8 mouse cellular contexts compared by ENCODE assay signal in genomic region chr2:164460745-164461551, GRCm38 (mm10). TPM values are rescaled to one million over a fixed set of nuclear protein-coding genes. Genes with fewer than 3 reads are reported as not detected.
DNase-seq lines count a peak whose midpoint lies in the region; ATAC-seq and TF ChIP-seq lines count a peak whose summit lies in the region.

Gene Gm20458, plus strand, starts transcription at chr2:164460967.

- peak; percentile 98 for ATAC-seq in heart, embryonic 15.5 days (replicated peaks; ENCODE audit: insufficient number of reproducible peaks, insufficient read depth, low FRiP score, low read depth)
- peak; percentile 98 for ATAC-seq in liver, embryonic 14.5 days (ENCODE audit: insufficient read depth)
- ATAC-seq in neural tube, embryonic 11.5 days (ENCODE audit: insufficient read depth, low FRiP score, low TSS enrichment): peak; percentile 96
- peak; percentile 93 for ATAC-seq in stomach, postnatal 0 days (ENCODE audit: low FRiP score, low TSS enrichment)

- WGBS in forebrain, embryonic 10.5 days: under 1% methylated on average over 73 of the region's 79 CpGs
- WGBS in heart, embryonic 15.5 days: under 1% methylated on average over 79 of the region's 79 CpGs
- WGBS in liver, embryonic 14.5 days (ENCODE audit: insufficient replicate concordance): under 1% methylated on average over 75 of the region's 79 CpGs
- WGBS in neural tube, embryonic 11.5 days: under 1% methylated on average over 68 of the region's 79 CpGs
- under 1% methylated on average over 77 of the region's 79 CpGs for WGBS in stomach, postnatal 0 days

- H3K4me1 ChIP-seq in forebrain, embryonic 10.5 days: peaks cover 39% of the 10 kb centered on the region
- peaks cover 18% of the 10 kb centered on the region for H3K4me1 ChIP-seq in heart, embryonic 15.5 days (replicated peaks)
- H3K4me1 ChIP-seq in liver, embryonic 14.5 days (replicated peaks; ENCODE audit: control insufficient read depth in 2 of 2, insufficient read depth in 2 of 2, low read length in 1 of 2): peaks cover 4 to 14% of the 10 kb centered on the region in 2 experiments
- peaks cover 12% of the 10 kb centered on the region for H3K4me1 ChIP-seq in neural tube, embryonic 11.5 days (ENCODE audit: control insufficient read depth, insufficient read depth, low read length)
- 0 out of 2 replicates have a peak, but pooled peaks cover 3% of the 10 kb centered on the region for H3K4me1 ChIP-seq in stomach, postnatal 0 days (replicated peaks; ENCODE audit: control insufficient read depth, insufficient read depth)

- H3K4me2 ChIP-seq in heart, embryonic 15.5 days: peak within 1 kb of the TSS; percentile 85
- H3K4me2 ChIP-seq in liver, embryonic 14.5 days (ENCODE audit: low read depth): peak within 1 kb of the TSS; percentile 73
- peak within 1 kb of the TSS; percentile 68 for H3K4me2 ChIP-seq in neural tube, embryonic 11.5 days (ENCODE audit: low read depth)
- peak within 1 kb of the TSS; percentile 82 for H3K4me2 ChIP-seq in stomach, postnatal 0 days (replicated peaks; ENCODE audit: low read depth)

- H3K36me3 ChIP-seq in forebrain, embryonic 10.5 days (replicated peaks): peaks cover 31% of the 10 kb centered on the region
- peaks cover 14% of the 10 kb centered on the region; the same call in 1 of the 2 replicates for H3K36me3 ChIP-seq in heart, embryonic 15.5 days
- peaks cover 8% of the 10 kb centered on the region for H3K36me3 ChIP-seq in liver, embryonic 14.5 days (replicated peaks; ENCODE audit: control insufficient read depth, insufficient read depth, low read depth)
- peaks cover 3% of the 10 kb centered on the region; the same call in 1 of the 2 replicates for H3K36me3 ChIP-seq in neural tube, embryonic 11.5 days (ENCODE audit: control insufficient read depth, insufficient read depth, low read length)
- H3K36me3 ChIP-seq in stomach, postnatal 0 days (ENCODE audit: control insufficient read depth, insufficient read depth, low read length): peaks cover 7% of the 10 kb centered on the region; the same call in 1 of the 2 replicates

- no peaks in the 10 kb centered on the region for H3K27me3 ChIP-seq in forebrain, embryonic 10.5 days (ENCODE audit: poor library complexity, severe bottlenecking)
- no peaks in the 10 kb centered on the region for H3K27me3 ChIP-seq in heart, embryonic 15.5 days
- H3K27me3 ChIP-seq in liver, embryonic 14.5 days (ENCODE audit: control insufficient read depth, insufficient read depth, low read length): no peaks in the 10 kb centered on the region
- no peaks in the 10 kb centered on the region for H3K27me3 ChIP-seq in neural tube, embryonic 11.5 days (ENCODE audit: control insufficient read depth, insufficient read depth, low read length)
- H3K27me3 ChIP-seq in stomach, postnatal 0 days (ENCODE audit: control insufficient read depth, insufficient read depth, low read length): no peaks in the 10 kb centered on the region

- DNase-seq in CD8-positive naive resting alpha-beta T cell, adult 2 months (ENCODE audit: low read depth in 2 of 2, low spot score in 2 of 2): peak; percentile 92 to 93
- DNase-seq in c-Kit-positive CD71-negative TER-119-negative erythroid progenitor cells, embryonic 14.5 days (ENCODE audit: low read depth): peak; percentile 96
- DNase-seq in forebrain, embryonic 10.5 days (ENCODE audit: extremely low spot score, low spot score): peak; percentile 97
- peak; percentile 97 to 99 for DNase-seq in kidney, postnatal 25 days
- DNase-seq in liver, embryonic 14.5 days (ENCODE audit: low read depth in 3 of 3, low spot score in 3 of 3): peak; percentile 92 to 93 (median 92)
- DNase-seq in neural tube, embryonic 11.5 days (ENCODE audit: low spot score): peak; percentile 95
- peak; percentile 96 for DNase-seq in stomach, postnatal 0 days (ENCODE audit: low spot score)

- peak; percentile 86 for TF ChIP-seq CTCF in liver, embryonic 14.5 days (IDR thresholded peaks at IDR 0.05; ENCODE audit: low read depth)
- peak; percentile 89 for TF ChIP-seq CTCF in stomach, postnatal 0 days (IDR thresholded peaks at IDR 0.05; ENCODE audit: low read depth)

- peak within 1 kb of the TSS; percentile 90 for H3K4me3 ChIP-seq in forebrain, embryonic 10.5 days
- peak within 1 kb of the TSS; percentile 92 for H3K4me3 ChIP-seq in heart, embryonic 15.5 days
- peak within 1 kb of the TSS; percentile 80 to 87 for H3K4me3 ChIP-seq in liver, embryonic 14.5 days (ENCODE audit: insufficient read depth in 1 of 2, low read depth in 2 of 2, low read length in 2 of 2)
- peak within 1 kb of the TSS; percentile 89 for H3K4me3 ChIP-seq in neural tube, embryonic 11.5 days (ENCODE audit: low read depth, low read length)
- peak within 1 kb of the TSS; percentile 85 for H3K4me3 ChIP-seq in stomach, postnatal 0 days (ENCODE audit: low read depth, low read length)

- TF ChIP-seq EP300 in liver, embryonic 14.5 days (IDR thresholded peaks at IDR 0.05; ENCODE audit: low read depth): no peak
- no peak for TF ChIP-seq EP300 in stomach, postnatal 0 days (optimal IDR thresholded peaks at IDR 0.05)

- H3K9ac ChIP-seq in heart, embryonic 15.5 days: peak within 1 kb of the TSS; percentile 83
- peak within 1 kb of the TSS; percentile 77 for H3K9ac ChIP-seq in liver, embryonic 14.5 days (replicated peaks)
- H3K9ac ChIP-seq in neural tube, embryonic 11.5 days (ENCODE audit: low read length): peak within 1 kb of the TSS; percentile 76
- peak within 1 kb of the TSS; percentile 81 for H3K9ac ChIP-seq in stomach, postnatal 0 days (ENCODE audit: low read length)

- H3K27ac ChIP-seq in forebrain, embryonic 10.5 days: peak within 1 kb of the TSS; percentile 93
- peak within 1 kb of the TSS; percentile 83 for H3K27ac ChIP-seq in heart, embryonic 15.5 days
- peak within 1 kb of the TSS; percentile 5; the same call in 1 of the 2 replicates for H3K27ac ChIP-seq in liver, embryonic 14.5 days
- peak within 1 kb of the TSS; percentile 82 for H3K27ac ChIP-seq in neural tube, embryonic 11.5 days (ENCODE audit: low read depth, low read length)
- H3K27ac ChIP-seq in stomach, postnatal 0 days (replicated peaks): peak within 1 kb of the TSS; percentile 88

- H3K9me3 ChIP-seq in forebrain, embryonic 10.5 days: no peaks in the 10 kb centered on the region
- H3K9me3 ChIP-seq in heart, embryonic 15.5 days (replicated peaks): no peaks in the 10 kb centered on the region
- H3K9me3 ChIP-seq in liver, embryonic 14.5 days (ENCODE audit: control insufficient read depth, low read length): no peaks in the 10 kb centered on the region
- no peaks in the 10 kb centered on the region for H3K9me3 ChIP-seq in neural tube, embryonic 11.5 days (ENCODE audit: control insufficient read depth, low read length)
- no peaks in the 10 kb centered on the region for H3K9me3 ChIP-seq in stomach, postnatal 0 days (ENCODE audit: control insufficient read depth, low read length)

RNA-seq across cellular contexts. Expression of gene Gm20458, which starts in this region (rescaled TPM):
- polyA plus RNA-seq in forebrain, embryonic 10.5 days (2016; fragmentation: Nextera tagmentation; extraction: Ambion mirVana): 2.0 and 3.0 TPM in 2 replicates
- 10.5 and 13.5 TPM in 2 replicates for polyA plus RNA-seq in heart, embryonic 15.5 days (2015; fragmentation: Nextera tagmentation; extraction: Ambion mirVana)
- polyA plus RNA-seq in liver, embryonic 14.5 days (2012; rRNA removed): 0.13 and 1.7 TPM in 2 replicates
- 1.9 and 5.9 TPM in 2 replicates for polyA plus RNA-seq in liver, embryonic 14.5 days (2014; fragmentation: Nextera tagmentation; extraction: Ambion mirVana)
- polyA plus RNA-seq in neural tube, embryonic 11.5 days (2014; fragmentation: Nextera tagmentation; extraction: Ambion mirVana): 4.9 and 6.4 TPM in 2 replicates
- polyA plus RNA-seq in stomach, postnatal 0 days (2015; fragmentation: Nextera tagmentation; extraction: Ambion mirVana): 26.9 and 28.1 TPM in 2 replicates

Comparison
In these comparisons a context has a peak if more than half of its experiments do, and no peak if none do; other contexts are left out.
1. Peak in every context shown above with its lines: DNase-seq, ATAC-seq, H3K4me3 ChIP-seq and H3K27ac ChIP-seq.
2. H3K27ac ChIP-seq: peak in every context shown above with its lines; median percentile 93 in forebrain, embryonic 10.5 days; 88 in stomach, postnatal 0 days; 83 in heart, embryonic 15.5 days; 82 in neural tube, embryonic 11.5 days; 5 in liver, embryonic 14.5 days.